Comparison of ENCODE assay signal across 8 mouse cellular contexts in genomic region chr7:19750217-19751069, GRCm38 (mm10). TPM values are rescaled to one million over a fixed set of nuclear protein-coding genes. Genes with fewer than 3 reads are reported as not detected.
DNase-seq lines count a peak whose midpoint lies in the region; ATAC-seq lines count a peak whose summit lies in the region.

Nectin2 (minus strand) TSS chr7:19750483.

- H3K27me3 ChIP-seq in hindbrain, embryonic 11.5 days (ENCODE audit: control insufficient read depth, insufficient read depth, low read length): no peaks in the 10 kb centered on the region

- no peaks in the 10 kb centered on the region; the same call in 1 of the 2 replicates for H3K4me1 ChIP-seq in hindbrain, embryonic 11.5 days (replicated peaks; ENCODE audit: control insufficient read depth, insufficient read depth, low read length)

- H3K9me3 ChIP-seq in hindbrain, embryonic 11.5 days (ENCODE audit: control insufficient read depth, low read length): no peaks in the 10 kb centered on the region

- H3K36me3 ChIP-seq in hindbrain, embryonic 11.5 days (ENCODE audit: control insufficient read depth, insufficient read depth, low read length): no peaks in the 10 kb centered on the region

- peak; percentile 72 for ATAC-seq in hindbrain, embryonic 11.5 days (ENCODE audit: low FRiP score)

- peak within 1 kb of the TSS; percentile 68 for H3K4me3 ChIP-seq in hindbrain, embryonic 11.5 days (ENCODE audit: low read depth, low read length)

- H3K4me2 ChIP-seq in hindbrain, embryonic 11.5 days (replicated peaks; ENCODE audit: low read depth, low read length): peak within 1 kb of the TSS; percentile 74

- 14% methylated on average over 19 of the region's 19 CpGs for WGBS in hindbrain, embryonic 11.5 days

- H3K9ac ChIP-seq in hindbrain, embryonic 11.5 days (ENCODE audit: low read depth, low read length): peak within 1 kb of the TSS; percentile 80

- H3K27ac ChIP-seq in hindbrain, embryonic 11.5 days (ENCODE audit: low read depth, low read length): no peak within 1 kb of the TSS; the same call in 1 of the 2 replicates

- peak; percentile 94 for DNase-seq in NIH3T3 (ENCODE audit: low read depth)
- peak; percentile 88 for DNase-seq in cerebellum, postnatal 10 days
- DNase-seq in frontal cortex, postnatal 10 days (ENCODE audit: low spot score in 2 of 2): peak; percentile 79 to 86
- peak; percentile 89 for DNase-seq in hindbrain, embryonic 11.5 days (ENCODE audit: low spot score)
- peak; percentile 89 to 91 for DNase-seq in layer of hippocampus, postnatal 10 days (ENCODE audit: low spot score in 2 of 2)
- DNase-seq in lung, postnatal 10 days: peak; percentile 96
- DNase-seq in ovary, postnatal 14 days (ENCODE audit: low spot score): peak; percentile 88
- peak; percentile 25 to 46 for DNase-seq in thymus, postnatal 10 days (ENCODE audit: low spot score in 2 of 2)

RNA-seq across cellular contexts. Expression of gene Nectin2, which starts in this region (rescaled TPM):
- polyA plus RNA-seq in hindbrain, embryonic 11.5 days (2014; fragmentation: Nextera tagmentation; extraction: Ambion mirVana): 52.5 and 60.3 TPM in 2 replicates
- total RNA-seq in layer of hippocampus, postnatal 10 days (2021): 10 to 100 TPM; 22.2 to 22.3 TPM

Comparison
In these comparisons a context has a peak if more than half of its experiments do, and no peak if none do; other contexts are left out.
1. DNase-seq: peak in every context shown above with its lines; median percentile 96 in lung, postnatal 10 days; 94 in NIH3T3; 90 in layer of hippocampus, postnatal 10 days; 89 in hindbrain, embryonic 11.5 days; 88 in cerebellum, postnatal 10 days; 88 in ovary, postnatal 14 days; 82 in frontal cortex, postnatal 10 days; 36 in thymus, postnatal 10 days.